In the genomic region with DNA sequence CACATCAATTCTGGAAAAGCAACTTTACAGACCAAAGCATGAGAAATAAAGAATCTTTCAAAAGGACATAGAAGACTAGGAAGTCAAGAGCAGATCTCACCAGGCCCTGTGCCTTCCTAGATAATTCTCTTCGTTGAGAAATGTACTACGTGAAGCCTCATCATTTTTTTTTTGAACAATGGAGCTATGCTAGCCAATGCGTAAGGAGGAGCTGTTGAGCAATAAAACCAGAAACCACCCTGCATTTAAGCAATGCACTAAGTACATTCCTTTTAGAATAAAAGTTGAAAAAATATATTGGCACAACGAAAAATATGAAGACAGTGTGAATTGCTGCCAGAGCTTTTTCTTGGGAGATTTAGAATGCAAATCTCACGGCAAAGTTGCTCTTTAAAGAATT, we compare ENCODE assay signal across 20 mouse cellular contexts.
DNase-seq lines count a peak whose midpoint lies in the region; ATAC-seq lines count a peak whose summit lies in the region.
"Had no signal": no experiment of that assay in that cellular context is flagged by ENCODE, and none has a peak within 500 bp of the region (broad histone marks: within the 10 kb centered on the region; RNA-seq: fewer than 3 reads in every experiment).

No protein-coding gene starts in this region.

- H3K27ac ChIP-seq in forebrain, embryonic 14.5 days (ENCODE audit: low read depth, low read length), result no peak overlapping the region
- no peak overlapping the region for H3K27ac ChIP-seq in forebrain, embryonic 16.5 days (ENCODE audit: low read length)
- H3K27ac ChIP-seq: forebrain, embryonic 12.5 days; hindbrain, embryonic 12.5 days; kidney, embryonic 15.5 days; limb, embryonic 12.5 days; liver, embryonic 13.5 days; stomach, embryonic 15.5 days had no signal

- peak; percentile 11 for DNase-seq in forebrain, embryonic 14.5 days (ENCODE audit: low spot score)
- DNase-seq in heart, postnatal 10 days, result peak; percentile 15 to 21
- no peak for DNase-seq in heart, adult 18-20 months
- DNase-seq in left cerebral cortex, postnatal 25 days (ENCODE audit: low spot score in 2 of 2), result peak; percentile 11 to 43
- no peak for DNase-seq in left cerebral cortex, adult 11 months (ENCODE audit: low spot score)
- peak; percentile 30 for DNase-seq in 3T3-L1 (ENCODE audit: low read depth, low spot score)
- DNase-seq in embryo, embryonic 10.5 days (ENCODE audit: low spot score), result no peak
- DNase-seq: adrenal gland, postnatal 36 days; cerebellum, adult 2 months; cerebellum, postnatal 36 days; liver, embryonic 13.5 days; right cerebral cortex, postnatal 25 days; thymus, adult 2 months had no signal

- no peak overlapping the region for H3K9ac ChIP-seq in forebrain, embryonic 14.5 days (ENCODE audit: low read length)
- no peak overlapping the region for H3K9ac ChIP-seq in forebrain, embryonic 16.5 days (replicated peaks; ENCODE audit: low read depth, low read length)
- H3K9ac ChIP-seq: forebrain, embryonic 12.5 days; hindbrain, embryonic 12.5 days; kidney, embryonic 15.5 days; limb, embryonic 12.5 days; liver, embryonic 13.5 days; stomach, embryonic 15.5 days had no signal

- H3K4me1 ChIP-seq in forebrain, embryonic 14.5 days (ENCODE audit: control insufficient read depth, insufficient read depth, low read length), result no peaks in the 10 kb centered on the region
- H3K4me1 ChIP-seq in forebrain, embryonic 16.5 days (replicated peaks; ENCODE audit: control insufficient read depth, insufficient read depth, low read length), result no peaks in the 10 kb centered on the region
- H3K4me1 ChIP-seq: forebrain, embryonic 12.5 days; hindbrain, embryonic 12.5 days; kidney, embryonic 15.5 days; limb, embryonic 12.5 days; liver, embryonic 13.5 days; stomach, embryonic 15.5 days had no signal

- intact Hi-C loops in heart, postnatal 10 days (cut with DNase I), result loop anchor here (5.0 kb wide), 2 partner anchors 397 to 628 kb away; no protein-coding TSS in a partner anchor
- intact Hi-C loops in left cerebral cortex, postnatal 25 days (cut with DNase I), result loop anchor here (10.0 kb wide), 1 partner anchor 621 kb away; no protein-coding TSS in a partner anchor

- H3K4me3 ChIP-seq in forebrain, embryonic 14.5 days (ENCODE audit: low read depth, low read length), result no peak overlapping the region
- H3K4me3 ChIP-seq in forebrain, embryonic 16.5 days (replicated peaks; ENCODE audit: low read length), result no peak overlapping the region
- H3K4me3 ChIP-seq: forebrain, embryonic 12.5 days; hindbrain, embryonic 12.5 days; kidney, embryonic 15.5 days; limb, embryonic 12.5 days; liver, embryonic 13.5 days; stomach, embryonic 15.5 days had no signal

- H3K4me2 ChIP-seq in forebrain, embryonic 14.5 days (ENCODE audit: low read length), result no peak overlapping the region
- H3K4me2 ChIP-seq in forebrain, embryonic 16.5 days (ENCODE audit: low read length), result no peak overlapping the region
- H3K4me2 ChIP-seq: forebrain, embryonic 12.5 days; hindbrain, embryonic 12.5 days; kidney, embryonic 15.5 days; limb, embryonic 12.5 days; liver, embryonic 13.5 days; stomach, embryonic 15.5 days had no signal

- ATAC-seq in forebrain, embryonic 14.5 days, result no peak
- no peak for ATAC-seq in forebrain, embryonic 16.5 days

- no peaks in the 10 kb centered on the region for H3K36me3 ChIP-seq in forebrain, embryonic 14.5 days (ENCODE audit: control insufficient read depth, insufficient read depth, low read length)
- H3K36me3 ChIP-seq in forebrain, embryonic 16.5 days (ENCODE audit: control insufficient read depth, insufficient read depth), result no peaks in the 10 kb centered on the region
- H3K36me3 ChIP-seq: forebrain, embryonic 12.5 days; hindbrain, embryonic 12.5 days; kidney, embryonic 15.5 days; limb, embryonic 12.5 days; liver, embryonic 13.5 days; stomach, embryonic 15.5 days had no signal

- H3K27me3 ChIP-seq in forebrain, embryonic 14.5 days (replicated peaks; ENCODE audit: control insufficient read depth, insufficient read depth, low read length), result no peaks in the 10 kb centered on the region
- no peaks in the 10 kb centered on the region for H3K27me3 ChIP-seq in forebrain, embryonic 16.5 days (replicated peaks; ENCODE audit: control insufficient read depth, insufficient read depth, low read length)
- H3K27me3 ChIP-seq: CH12.LX; forebrain, embryonic 12.5 days; hindbrain, embryonic 12.5 days; kidney, embryonic 15.5 days; limb, embryonic 12.5 days; liver, embryonic 13.5 days; stomach, embryonic 15.5 days had no signal

- WGBS in forebrain, embryonic 14.5 days, result 81% methylated on average over 5 of the region's 5 CpGs
- WGBS in forebrain, embryonic 16.5 days, result 69% methylated on average over 5 of the region's 5 CpGs

- no peaks in the 10 kb centered on the region for H3K9me3 ChIP-seq in forebrain, embryonic 14.5 days (replicated peaks; ENCODE audit: control insufficient read depth, low read length)
- no peaks in the 10 kb centered on the region for H3K9me3 ChIP-seq in forebrain, embryonic 16.5 days (ENCODE audit: control insufficient read depth, low read length)
- H3K9me3 ChIP-seq: forebrain, embryonic 12.5 days; hindbrain, embryonic 12.5 days; kidney, embryonic 15.5 days; limb, embryonic 12.5 days; liver, embryonic 13.5 days; stomach, embryonic 15.5 days had no signal

Comparison
In these comparisons a context has a peak if more than half of its experiments do, and no peak if none do; other contexts are left out.
1. DNase-seq: peak in forebrain, embryonic 14.5 days (single experiment), heart, postnatal 10 days (2 of 2), left cerebral cortex, postnatal 25 days (2 of 2) and 3T3-L1 (single experiment); none in heart, adult 18-20 months (0 of 2), left cerebral cortex, adult 11 months (single experiment) and embryo, embryonic 10.5 days (single experiment).